Mouse (Mus musculus) thymus, adult 2 months (tissue): ENCODE measurements around the gene Pik3ap1.

Source experiments
- CTCF ChIP-seq: fragments of 200-500 bp; IDR thresholded peaks from 2 replicates; pipeline ENCODE4 v1.5.1; 2012; ENCODE audit warnings: mild to moderate bottlenecking, control low read depth, low read length, moderate library complexity, borderline replicate concordance; ENCODE audit not compliant: control insufficient read depth, poor library complexity, insufficient read depth; ENCODE audit errors: extremely low read depth
- POLR2A ChIP-seq: fragments of 200-500 bp; IDR thresholded peaks from 2 replicates; pipeline ENCODE4 v1.6.1; 2012; ENCODE audit warnings: mild to moderate bottlenecking, low read length, control low read depth, moderate library complexity; ENCODE audit not compliant: control insufficient read depth, poor library complexity, insufficient read depth; ENCODE audit errors: extremely low read depth

DNA sequence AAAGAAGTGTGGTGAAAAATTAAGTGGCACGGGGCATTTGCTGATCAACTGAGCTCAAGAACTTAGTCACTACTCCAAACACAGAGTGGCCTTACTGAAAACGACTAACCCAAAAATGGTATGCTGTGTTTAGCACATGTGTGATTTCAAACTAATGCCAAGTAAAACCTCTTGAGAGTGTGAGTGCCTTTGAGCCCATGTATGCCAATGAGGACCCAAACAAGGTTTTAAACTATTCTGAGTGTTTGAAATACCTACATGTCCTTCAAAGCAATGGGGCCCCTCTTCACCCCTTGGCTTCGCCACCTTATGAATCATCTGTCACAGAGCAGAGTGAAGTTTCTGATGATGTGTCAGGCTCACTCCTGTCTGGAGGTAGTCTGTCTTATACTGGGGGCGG lies 61.8 kb downstream of the Pik3ap1 start:
- TF ChIP-seq CTCF: no peak
- no peak for TF ChIP-seq POLR2A
